Mouse (Mus musculus): ENCODE results near the gene Gm10717. TPM values are rescaled to one million over a fixed set of nuclear protein-coding genes. Genes with fewer than 3 reads are reported as not detected.
"Not testable (repeated sequence)": the region's sequence is repeated elsewhere in the genome, so short reads cannot be mapped to it uniquely, and the experiment has no call there.

Gene Gm10717
- polyA plus RNA-seq, 1 experiment from 2014 or later = 2.0 TPM

DNA sequence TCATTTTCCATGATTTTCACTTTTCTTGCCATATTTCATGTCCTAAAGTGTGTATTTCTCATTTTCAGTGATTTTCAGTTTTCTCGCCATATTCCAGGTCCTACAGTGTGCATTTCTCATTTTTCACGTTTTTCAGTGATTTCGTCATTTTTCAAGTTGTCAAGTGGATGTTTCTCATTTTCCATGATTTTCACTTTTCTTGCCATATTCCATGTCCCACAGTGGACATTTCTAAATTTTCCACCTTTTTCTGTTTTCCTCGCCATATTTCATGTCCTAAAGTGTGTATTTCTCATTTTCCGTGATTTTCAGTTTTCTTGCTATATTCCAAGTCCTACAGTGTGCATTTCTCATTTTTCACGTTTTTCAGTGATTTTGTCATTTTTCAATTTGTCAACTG is 9.3 kb upstream of the Gm10717 start:
- 74% methylated on average over 6 of the region's 6 CpGs for WGBS
- not testable (repeated sequence) for H3K27me3 ChIP-seq; H3K4me1 ChIP-seq (replicated peaks); H3K27ac ChIP-seq; H3K4me2 ChIP-seq; H3K36me3 ChIP-seq; H3K9ac ChIP-seq; ATAC-seq (ENCODE audit: low FRiP score); H3K9me3 ChIP-seq; H3K4me3 ChIP-seq

DNA sequence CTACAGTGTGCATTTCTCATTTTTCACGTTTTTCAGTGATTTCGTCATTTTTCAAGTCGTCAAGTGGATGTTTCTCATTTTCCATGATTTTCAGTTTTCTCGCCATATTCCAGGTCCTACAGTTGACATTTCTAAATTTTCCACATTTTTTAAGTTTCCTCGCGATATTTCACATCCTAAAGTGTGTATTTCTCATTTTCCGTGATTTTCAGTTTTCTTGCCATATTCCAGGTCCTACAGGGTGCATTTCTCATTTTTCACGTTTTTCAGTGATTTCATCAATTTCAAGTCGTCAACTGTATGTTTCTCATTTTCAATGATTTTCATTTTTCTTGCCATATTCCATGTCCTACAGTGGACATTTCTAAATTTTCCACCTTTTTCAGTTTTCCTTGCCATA is 8.1 kb upstream of the Gm10717 start, which contains the start of gene Gm10719:
TSS of gene Gm10719 (plus strand) at position 301 of the 400 bp plus-strand sequence.
- not testable (repeated sequence) for ATAC-seq (ENCODE audit: low FRiP score); H3K36me3 ChIP-seq; H3K27me3 ChIP-seq; H3K4me1 ChIP-seq (replicated peaks); H3K27ac ChIP-seq; H3K9ac ChIP-seq; H3K4me2 ChIP-seq; H3K4me3 ChIP-seq; H3K9me3 ChIP-seq
- WGBS = 63% methylated on average over 2 of the region's 9 CpGs

DNA sequence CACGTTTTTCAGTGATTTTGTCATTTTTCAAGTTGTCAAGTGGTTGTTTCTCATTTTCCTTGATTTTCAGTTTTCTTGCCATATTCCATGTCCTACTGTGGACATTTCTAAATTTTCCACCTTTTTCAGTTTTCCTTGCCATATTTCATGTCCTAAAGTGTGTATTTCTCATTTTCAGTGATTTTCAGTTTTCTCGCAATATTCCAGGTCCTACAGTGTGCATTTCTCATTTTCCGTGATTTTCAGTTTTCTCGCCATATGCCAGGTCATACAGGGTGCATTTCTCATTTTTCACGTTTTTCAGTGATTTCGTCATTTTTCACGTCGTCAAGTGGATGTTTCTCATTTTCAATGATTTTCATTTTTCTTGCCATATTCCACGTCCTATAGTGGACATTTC is 6.3 kb upstream of the Gm10717 start:
- H3K9me3 ChIP-seq; H3K27me3 ChIP-seq; H3K4me3 ChIP-seq; H3K36me3 ChIP-seq; H3K27ac ChIP-seq; H3K9ac ChIP-seq; H3K4me2 ChIP-seq; H3K4me1 ChIP-seq (replicated peaks); ATAC-seq (ENCODE audit: low FRiP score): not testable (repeated sequence)
- WGBS = 65% methylated on average over 9 of the region's 9 CpGs

DNA sequence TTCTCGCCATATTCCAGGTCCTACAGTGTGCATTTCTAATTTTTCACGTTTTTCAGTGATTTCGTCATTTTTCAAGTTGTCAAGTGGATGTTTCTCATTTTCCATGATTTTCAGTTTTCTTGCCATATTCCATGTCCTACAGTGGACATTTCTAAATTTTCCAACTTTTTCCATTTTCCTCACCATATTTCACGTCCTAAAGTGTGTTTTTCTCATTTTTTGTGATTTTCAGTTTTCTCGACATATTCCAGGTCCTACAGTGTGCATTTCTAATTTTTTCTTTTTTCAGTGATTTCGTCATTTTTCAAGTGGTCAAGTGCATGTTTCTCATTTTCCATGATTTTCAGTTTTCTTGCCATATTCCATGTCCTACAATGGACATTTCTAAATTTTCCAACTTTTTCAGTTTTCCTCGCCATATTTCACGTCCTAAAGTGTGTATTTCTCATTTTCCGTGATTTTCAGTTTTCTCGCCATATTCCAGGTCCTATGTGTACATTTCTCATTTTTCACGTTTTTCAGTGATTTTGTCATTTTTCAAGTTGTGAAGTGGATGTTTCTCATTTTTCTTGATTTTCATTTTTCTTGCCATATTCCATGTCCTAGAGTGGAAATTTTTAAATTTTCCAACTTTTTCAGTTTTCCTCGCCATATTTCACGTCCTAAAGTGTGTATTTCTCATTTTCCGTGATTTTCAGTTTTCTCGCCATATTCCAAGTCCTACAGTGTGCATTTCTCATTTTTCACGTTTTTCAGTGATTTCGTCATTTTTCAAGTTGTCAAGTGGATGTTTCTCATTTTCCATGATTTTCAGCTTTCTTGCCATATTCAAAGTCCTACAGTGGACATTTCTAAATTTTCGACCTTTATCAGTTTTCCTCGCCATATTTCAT is 5.1 kb upstream of the Gm10717 start:
- not testable (repeated sequence) for H3K4me2 ChIP-seq; H3K4me1 ChIP-seq (replicated peaks); H3K9me3 ChIP-seq; H3K27me3 ChIP-seq; H3K27ac ChIP-seq; H3K9ac ChIP-seq; H3K4me3 ChIP-seq; H3K36me3 ChIP-seq
- ATAC-seq (ENCODE audit: low FRiP score) = peak; percentile 75
- 78% methylated on average over 17 of the region's 19 CpGs for WGBS

DNA sequence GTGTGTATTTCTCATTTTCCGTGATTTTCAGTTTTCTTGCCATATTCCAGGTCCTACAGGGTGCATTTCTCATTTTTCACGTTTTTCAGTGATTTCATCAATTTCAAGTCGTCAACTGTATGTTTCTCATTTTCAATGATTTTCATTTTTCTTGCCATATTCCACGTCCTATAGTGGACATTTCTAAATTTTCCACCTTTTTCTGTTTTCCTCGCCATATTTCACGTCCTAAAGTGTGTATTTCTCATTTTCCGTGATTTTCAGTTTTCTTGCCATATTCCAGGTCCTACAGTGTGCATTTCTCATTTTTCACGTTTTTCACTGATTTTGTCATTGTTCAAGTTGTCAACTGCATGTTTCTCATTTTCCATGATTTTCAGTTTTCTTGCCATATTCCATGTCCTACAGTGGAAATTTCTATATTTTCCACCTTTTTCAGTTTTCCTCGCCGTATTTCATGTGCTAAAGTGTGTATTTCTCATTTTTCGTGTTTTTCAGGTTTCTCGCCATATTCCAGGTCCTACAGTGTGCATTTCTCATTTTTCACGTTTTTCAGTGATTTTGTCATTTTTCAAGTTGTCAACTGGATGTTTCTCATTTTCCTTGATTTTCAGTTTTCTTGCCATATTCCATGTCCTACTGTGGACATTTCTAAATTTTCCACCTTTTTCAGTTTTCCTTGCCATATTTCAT is 2.8 kb upstream of the Gm10717 start:
- H3K27ac ChIP-seq; H3K4me1 ChIP-seq (replicated peaks); H3K27me3 ChIP-seq; H3K9ac ChIP-seq; H3K4me3 ChIP-seq; ATAC-seq (ENCODE audit: low FRiP score); H3K36me3 ChIP-seq; H3K9me3 ChIP-seq; H3K4me2 ChIP-seq: not testable (repeated sequence)
- WGBS = 76% methylated on average over 11 of the region's 13 CpGs

DNA sequence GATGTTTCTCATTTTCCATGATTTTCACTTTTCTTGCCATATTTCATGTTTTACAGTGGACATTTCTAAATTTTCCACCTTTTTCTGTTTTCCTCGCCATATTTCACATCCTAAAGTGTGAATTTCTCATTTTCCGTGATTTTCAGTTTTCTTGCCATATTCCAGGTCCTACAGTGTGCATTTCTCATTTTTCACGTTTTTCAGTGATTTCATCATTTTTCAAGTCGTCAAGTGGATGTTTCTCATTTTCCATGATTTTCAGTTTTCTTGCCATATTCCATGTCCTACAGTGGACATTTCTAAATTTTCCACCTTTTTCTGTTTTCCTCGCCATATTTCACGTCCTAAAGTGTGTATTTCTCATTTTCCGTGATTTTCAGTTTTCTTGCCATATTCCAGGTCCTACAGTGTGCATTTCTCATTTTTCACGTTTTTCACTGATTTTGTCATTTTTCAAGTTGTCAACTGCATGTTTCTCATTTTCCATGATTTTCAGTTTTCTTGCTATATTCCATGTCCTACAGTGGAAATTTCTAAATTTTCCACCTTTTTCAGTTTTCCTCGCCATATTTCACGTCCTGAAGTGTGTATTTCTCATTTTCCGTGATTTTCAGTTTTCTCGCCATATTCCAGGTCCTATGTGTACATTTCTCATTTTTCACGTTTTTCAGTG is 1.8 kb upstream of the Gm10717 start, which contains the start of gene Gm10718:
TSS of gene Gm10718 (plus strand) at position 236 of the 673 bp plus-strand sequence.
- WGBS = 75% methylated on average over 12 of the region's 13 CpGs
- H3K27me3 ChIP-seq; H3K4me1 ChIP-seq (replicated peaks); H3K36me3 ChIP-seq; H3K9me3 ChIP-seq; H3K4me2 ChIP-seq; H3K9ac ChIP-seq; H3K4me3 ChIP-seq; ATAC-seq (ENCODE audit: low FRiP score); H3K27ac ChIP-seq: not testable (repeated sequence)

DNA sequence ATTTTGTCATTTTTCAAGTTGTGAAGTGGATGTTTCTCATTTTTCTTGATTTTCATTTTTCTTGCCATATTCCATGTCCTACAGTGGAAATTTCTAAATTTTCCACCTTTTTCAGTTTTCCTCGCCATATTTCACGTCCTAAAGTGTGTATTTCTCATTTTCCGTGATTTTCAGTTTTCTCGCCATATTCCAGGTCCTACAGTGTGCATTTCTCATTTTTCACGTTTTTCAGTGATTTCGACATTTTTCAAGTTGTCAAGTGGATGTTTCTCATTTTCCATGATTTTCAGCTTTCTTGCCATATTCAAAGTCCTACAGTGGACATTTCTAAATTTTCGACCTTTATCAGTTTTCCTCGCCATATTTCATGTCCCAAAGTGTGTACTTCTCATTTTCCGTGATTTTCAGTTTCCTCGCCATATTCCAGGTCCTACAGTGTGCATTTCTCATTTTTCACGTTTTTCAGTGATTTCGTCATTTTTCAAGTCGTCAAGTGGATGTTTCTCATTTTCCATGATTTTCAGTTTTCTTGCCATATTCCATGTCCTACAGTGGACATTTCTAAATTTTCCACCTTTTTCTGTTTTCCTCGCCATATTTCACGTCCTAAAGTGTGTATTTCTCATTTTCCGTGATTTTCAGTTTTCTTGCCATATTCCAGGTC is 1.1 kb upstream of the Gm10717 start:
- not testable (repeated sequence) for H3K4me3 ChIP-seq; H3K27ac ChIP-seq; H3K27me3 ChIP-seq; H3K9me3 ChIP-seq; H3K4me1 ChIP-seq (replicated peaks); ATAC-seq (ENCODE audit: low FRiP score); H3K36me3 ChIP-seq; H3K9ac ChIP-seq; H3K4me2 ChIP-seq
- 78% methylated on average over 16 of the region's 16 CpGs for WGBS

DNA sequence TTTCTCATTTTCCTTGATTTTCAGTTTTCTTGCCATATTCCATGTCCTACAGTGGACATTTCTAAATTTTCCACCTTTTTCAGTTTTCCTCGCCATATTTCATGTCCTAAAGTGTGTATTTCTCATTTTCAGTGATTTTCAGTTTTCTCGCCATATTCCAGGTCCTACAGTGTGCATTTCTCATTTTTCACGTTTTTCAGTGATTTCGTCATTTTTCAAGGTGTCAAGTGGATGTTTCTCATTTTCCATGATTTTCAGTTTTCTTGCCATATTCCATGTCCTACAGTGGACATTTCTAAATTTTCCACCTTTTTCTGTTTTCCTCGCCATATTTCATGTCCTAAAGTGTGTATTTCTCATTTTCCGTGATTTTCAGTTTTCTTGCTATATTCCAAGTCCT is 436 bp downstream of the Gm10717 start:
- not testable (repeated sequence) for H3K4me1 ChIP-seq (replicated peaks); H3K9me3 ChIP-seq; H3K27ac ChIP-seq; H3K9ac ChIP-seq; H3K4me3 ChIP-seq; H3K4me2 ChIP-seq; ATAC-seq (ENCODE audit: low FRiP score); H3K36me3 ChIP-seq; H3K27me3 ChIP-seq
- WGBS = 73% methylated on average over 5 of the region's 6 CpGs

DNA sequence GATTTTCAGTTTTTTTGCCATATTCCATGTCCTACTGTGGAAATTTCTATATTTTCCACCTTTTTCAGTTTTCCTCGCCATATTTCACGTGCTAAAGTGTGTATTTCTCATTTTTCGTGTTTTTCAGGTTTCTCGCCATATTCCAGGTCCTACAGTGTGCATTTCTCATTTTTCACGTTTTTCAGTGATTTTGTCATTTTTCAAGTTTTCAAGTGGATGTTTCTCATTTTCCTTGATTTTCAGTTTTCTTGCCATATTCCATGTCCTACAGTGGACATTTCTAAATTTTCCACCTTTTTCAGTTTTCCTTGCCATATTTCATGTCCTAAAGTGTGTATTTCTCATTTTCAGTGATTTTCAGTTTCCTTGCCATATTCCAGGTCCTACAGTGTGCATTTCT is 919 bp downstream of the Gm10717 start:
- not testable (repeated sequence) for H3K4me1 ChIP-seq (replicated peaks); H3K27me3 ChIP-seq; H3K9me3 ChIP-seq; H3K27ac ChIP-seq; H3K36me3 ChIP-seq; H3K9ac ChIP-seq; H3K4me2 ChIP-seq; ATAC-seq (ENCODE audit: low FRiP score); H3K4me3 ChIP-seq
- 80% methylated on average over 5 of the region's 5 CpGs for WGBS

DNA sequence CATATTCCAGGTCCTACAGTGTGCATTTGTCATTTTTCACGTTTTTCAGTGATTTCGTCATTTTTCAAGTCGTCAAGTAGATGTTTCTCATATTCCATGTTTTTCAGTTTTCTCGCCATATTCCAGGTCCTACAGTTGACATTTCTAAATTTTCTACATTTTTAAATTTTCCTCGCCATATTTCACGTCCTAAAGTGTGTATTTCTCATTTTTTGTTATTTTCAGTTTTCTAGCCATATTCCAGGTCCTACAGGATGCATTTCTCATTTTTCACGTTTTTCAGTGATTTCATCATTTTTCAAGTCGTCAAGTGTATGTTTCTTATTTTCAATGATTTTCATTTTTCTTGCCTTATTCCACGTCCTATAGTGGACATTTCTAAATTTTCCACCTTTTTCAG is 1.5 kb downstream of the Gm10717 start:
- not testable (repeated sequence) for H3K4me1 ChIP-seq (replicated peaks); H3K4me3 ChIP-seq; H3K9ac ChIP-seq; H3K27me3 ChIP-seq; H3K9me3 ChIP-seq; H3K27ac ChIP-seq; H3K36me3 ChIP-seq; ATAC-seq (ENCODE audit: low FRiP score); H3K4me2 ChIP-seq
- 68% methylated on average over 9 of the region's 9 CpGs for WGBS

DNA sequence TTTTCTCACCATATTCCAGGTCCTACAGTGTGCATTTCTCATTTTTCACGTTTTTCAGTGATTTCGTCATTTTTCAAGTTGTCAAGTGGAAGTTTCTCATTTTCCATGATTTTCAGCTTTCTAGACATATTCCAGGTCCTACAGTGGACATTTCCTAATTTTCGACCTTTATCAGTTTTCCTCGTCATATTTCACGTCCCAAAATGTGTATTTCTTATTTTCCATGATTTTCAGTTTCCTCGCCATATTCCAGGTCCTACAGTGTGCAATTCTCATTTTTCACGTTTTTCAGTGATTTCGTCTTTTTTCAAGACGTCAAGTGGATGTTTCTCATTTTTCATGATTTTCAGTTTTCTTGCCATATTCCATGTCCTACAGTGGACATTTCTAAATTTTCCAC is 2.0 kb downstream of the Gm10717 start:
- not testable (repeated sequence) for H3K27me3 ChIP-seq; H3K4me2 ChIP-seq; H3K9ac ChIP-seq; H3K4me3 ChIP-seq; H3K36me3 ChIP-seq; H3K27ac ChIP-seq; ATAC-seq (ENCODE audit: low FRiP score); H3K9me3 ChIP-seq; H3K4me1 ChIP-seq (replicated peaks)
- 73% methylated on average over 9 of the region's 9 CpGs for WGBS

DNA sequence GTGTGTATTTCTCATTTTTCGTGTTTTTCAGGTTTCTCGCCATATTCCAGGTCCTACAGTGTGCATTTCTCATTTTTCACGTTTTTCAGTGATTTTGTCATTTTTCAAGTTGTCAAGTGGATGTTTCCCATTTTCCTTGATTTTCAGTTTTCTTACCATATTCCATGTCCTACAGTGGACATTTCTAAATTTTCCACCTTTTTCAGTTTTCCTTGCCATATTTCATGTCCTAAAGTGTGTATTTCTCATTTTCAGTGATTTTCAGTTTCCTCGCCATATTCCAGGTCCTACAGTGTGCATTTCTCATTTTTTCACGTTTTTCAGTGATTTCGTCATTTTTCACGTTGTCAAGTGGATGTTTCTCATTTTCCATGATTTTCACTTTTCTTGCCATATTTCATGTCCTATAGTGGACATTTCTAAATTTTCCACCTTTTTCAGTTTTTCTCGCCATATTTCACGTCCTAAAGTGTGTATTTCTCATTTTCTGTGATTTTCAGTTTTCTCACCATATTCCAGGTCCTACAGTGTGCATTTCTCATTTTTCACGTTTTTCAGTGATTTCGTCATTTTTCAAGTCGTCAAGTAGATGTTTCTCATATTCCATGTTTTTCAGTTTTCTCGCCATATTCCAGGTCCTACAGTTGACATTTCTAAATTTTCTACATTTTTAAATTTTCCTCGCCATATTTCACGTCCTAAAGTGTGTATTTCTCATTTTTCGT is 4.2 kb downstream of the Gm10717 start:
- not testable (repeated sequence) for H3K27me3 ChIP-seq; H3K36me3 ChIP-seq; H3K9ac ChIP-seq; H3K9me3 ChIP-seq; ATAC-seq (ENCODE audit: low FRiP score); H3K4me2 ChIP-seq; H3K4me1 ChIP-seq (replicated peaks); H3K27ac ChIP-seq; H3K4me3 ChIP-seq
- WGBS = 63% methylated on average over 13 of the region's 16 CpGs

Data from hindbrain, embryonic 13.5 days (tissue).